Mouse (Mus musculus) midbrain, embryonic 16.5 days (tissue): ENCODE measurements around the gene Ofcc1. TPM values are rescaled to one million over a fixed set of nuclear protein-coding genes. Genes with fewer than 3 reads are reported as not detected.

ENCODE experiments used
- ATAC-seq: fragments of 200-750 bp; cut with Nextera tagmentation; 2 replicates; pipeline ENCODE4 v1.8.0; 2017; ENCODE audit warnings: moderate TSS enrichment
- H3K27ac ChIP-seq: fragments of 300-500 bp; sonication (generic); 2 replicates; pipeline ENCODE4 v1.5.1; 2014; ENCODE audit warnings: mild to moderate bottlenecking, low read length, mixed read lengths
- H3K27me3 ChIP-seq: fragments of 300-500 bp; sonication (generic); 2 replicates; pipeline ENCODE4 v1.6.1; 2014; ENCODE audit warnings: low read depth, low read length, mixed read lengths; ENCODE audit not compliant: control insufficient read depth, insufficient read depth
- H3K36me3 ChIP-seq: fragments of 300-500 bp; sonication (generic); 2 replicates; pipeline ENCODE4 v1.6.1; 2014; ENCODE audit warnings: mild to moderate bottlenecking, low read length, moderate library complexity, mixed read lengths; ENCODE audit not compliant: control insufficient read depth, insufficient read depth
- H3K4me1 ChIP-seq: fragments of 300-500 bp; sonication (generic); 2 replicates; pipeline ENCODE4 v1.6.1; 2014; ENCODE audit warnings: mild to moderate bottlenecking, low read length, mixed read lengths; ENCODE audit not compliant: control insufficient read depth, insufficient read depth
- H3K4me2 ChIP-seq: fragments of 300-500 bp; sonication (generic); 2 replicates; pipeline ENCODE4 v1.6.1; 2014; ENCODE audit warnings: mild to moderate bottlenecking, low read length, mixed read lengths
- H3K4me3 ChIP-seq: fragments of 300-500 bp; sonication (generic); 2 replicates; pipeline ENCODE4 v1.5.1; 2014; ENCODE audit warnings: low read depth, mild to moderate bottlenecking, low read length, moderate library complexity, mixed read lengths
- H3K9ac ChIP-seq: fragments of 300-500 bp; sonication (generic); 2 replicates; pipeline ENCODE4 v1.6.1; 2014; ENCODE audit warnings: low read depth, low read length, mixed read lengths
- H3K9me3 ChIP-seq: fragments of 300-500 bp; sonication (generic); replicated peaks from 2 replicates; pipeline ENCODE4 v1.6.1; 2014; ENCODE audit warnings: mild to moderate bottlenecking, low read length, mixed read lengths; ENCODE audit not compliant: control insufficient read depth, poor library complexity, severe bottlenecking
- WGBS: fragments of 180-500 bp; shearing (Covaris S2); extraction: QIAGEN DNeasy Blood & Tissue Kit; methylation state at CpG from one replicate; pipeline ENCODE4 v1.1.7; 2014; 5-methylcytosine and 5-hydroxymethylcytosine counted together
- polyA plus RNA-seq: library from polyadenylated mRNA; unstranded; fragments of >200 nt; fragmentation: Nextera tagmentation; extraction: Ambion mirVana; gene quantifications from 2 replicates; pipeline ENCODE4 v1.2.1, GENCODE M21; 2015

The Ofcc1 gene
- polyA plus RNA-seq, 1 experiment from 2014 or later = 0.06 TPM

DNA sequence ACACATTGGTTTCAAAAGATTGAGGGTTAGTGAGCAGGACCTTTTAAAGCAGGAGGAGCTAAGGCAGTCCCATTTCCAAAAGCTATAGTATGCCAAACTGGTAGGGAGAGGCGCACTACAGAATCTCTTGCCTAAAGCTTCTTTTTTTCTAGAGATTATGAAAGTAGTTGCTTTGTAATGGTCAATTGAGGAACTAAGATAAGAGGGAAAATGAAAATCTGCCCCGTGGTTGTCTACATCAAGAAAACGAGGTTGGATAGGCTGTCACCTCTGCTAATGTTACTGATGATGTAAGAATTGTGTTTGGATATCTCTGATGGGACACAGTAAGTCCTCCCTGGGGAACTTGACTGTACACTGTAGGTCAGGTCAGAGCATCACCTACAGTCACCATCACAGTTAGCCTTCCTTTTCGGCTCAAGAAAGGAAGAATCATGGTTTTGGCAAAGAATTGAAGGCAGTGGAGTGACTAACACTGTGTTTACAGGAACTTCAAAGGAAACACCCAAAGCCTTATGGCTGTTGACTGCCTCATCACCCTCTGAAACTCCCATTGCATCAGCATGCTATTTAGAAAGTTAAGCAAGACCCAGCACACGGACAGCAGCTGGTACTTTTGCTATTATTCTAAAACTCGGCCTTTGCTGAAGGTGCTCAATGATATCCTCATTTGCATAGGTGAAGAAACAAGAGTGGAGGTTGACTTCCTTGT is 40.3 kb downstream of the Ofcc1 start:
- Histone ChIP-seq H3K9ac (no peak overlapping the region), H3K27me3 (no peaks in the 10 kb centered on the region), H3K4me2 (no peak overlapping the region), H3K4me1 (no peaks in the 10 kb centered on the region), H3K4me3 (no peak overlapping the region), H3K9me3 (no peaks in the 10 kb centered on the region), H3K36me3 (no peaks in the 10 kb centered on the region), H3K27ac (no peak overlapping the region)
- 84% methylated on average over 6 of the region's 6 CpGs for WGBS
- no peak for ATAC-seq

DNA sequence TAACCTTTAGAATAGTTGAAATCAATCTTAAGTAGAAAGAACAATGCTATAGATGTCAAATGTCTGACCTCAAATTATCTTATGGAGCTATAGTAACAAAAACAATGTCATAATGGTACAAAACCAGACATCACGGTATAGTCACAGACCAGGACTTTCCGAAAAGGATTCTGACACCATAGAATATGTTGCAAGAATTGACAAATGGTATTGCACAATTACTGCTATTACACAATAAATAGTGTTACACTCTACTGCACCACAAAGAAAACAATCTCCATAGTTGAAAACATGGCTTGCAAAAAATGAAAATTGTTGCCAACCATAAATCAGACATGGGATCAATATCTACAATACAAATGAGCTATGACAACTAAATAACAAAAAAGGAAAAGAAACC is 43.5 kb downstream of the Ofcc1 start:
- ATAC-seq = no peak
- no peaks in the 10 kb centered on the region for H3K27me3 ChIP-seq
- no peak overlapping the region for H3K4me3 ChIP-seq
- WGBS = 88% methylated on average over 2 of the region's 2 CpGs
- H3K4me2 ChIP-seq = no peak overlapping the region
- no peaks in the 10 kb centered on the region for H3K36me3 ChIP-seq
- no peak overlapping the region for H3K27ac ChIP-seq
- H3K9me3 ChIP-seq = no peaks in the 10 kb centered on the region
- H3K4me1 ChIP-seq = no peaks in the 10 kb centered on the region
- H3K9ac ChIP-seq = no peak overlapping the region

GRCm38 (mm10) chr13:40315158-40315792 is 46.0 kb downstream of the Ofcc1 start:
- Histone ChIP-seq H3K36me3 (no peaks in the 10 kb centered on the region), H3K27me3 (no peaks in the 10 kb centered on the region)
- WGBS = 74% methylated on average over 4 of the region's 4 CpGs

DNA sequence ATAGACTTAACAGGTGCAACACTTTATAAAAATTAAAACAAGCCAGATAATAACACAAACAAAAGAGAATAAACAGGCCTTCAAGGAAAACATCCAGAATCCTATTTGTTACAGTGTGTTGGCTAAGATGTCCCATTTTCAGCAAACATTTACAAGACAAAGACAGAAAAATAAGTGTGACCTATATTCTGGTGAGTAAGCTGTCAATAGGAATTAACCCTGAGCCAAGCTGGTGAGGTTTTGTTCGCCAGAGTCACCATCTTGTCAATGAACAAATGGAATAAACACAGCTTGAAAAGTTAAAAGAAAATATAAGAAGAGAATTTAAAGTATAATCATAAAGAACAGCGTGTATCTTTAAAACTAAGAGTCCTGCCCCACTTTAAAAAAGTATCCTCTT is 68.4 kb downstream of the Ofcc1 start:
- ATAC-seq = no peak
- Histone ChIP-seq H3K4me3 (no peak overlapping the region), H3K4me1 (no peaks in the 10 kb centered on the region), H3K9ac (no peak overlapping the region), H3K27ac (no peak overlapping the region), H3K9me3 (no peaks in the 10 kb centered on the region), H3K36me3 (no peaks in the 10 kb centered on the region), H3K4me2 (no peak overlapping the region), H3K27me3 (no peaks in the 10 kb centered on the region)
- 67% methylated on average over 2 of the region's 2 CpGs for WGBS

More at GRCm38 (mm10) chr13:40315158-40315792, 46.0 kb downstream of the Ofcc1 start:
- Histone ChIP-seq H3K4me3 (no peak overlapping the region), H3K9me3 (no peaks in the 10 kb centered on the region), H3K4me2 (no peak overlapping the region), H3K9ac (no peak overlapping the region), H3K4me1 (no peaks in the 10 kb centered on the region), H3K27ac (no peak overlapping the region)
- no peak for ATAC-seq

- Histone ChIP-seq H3K9ac (no peak overlapping the region), H3K27ac (no peak overlapping the region), H3K4me2 (no peak overlapping the region), H3K36me3 (no peaks in the 10 kb centered on the region), H3K27me3 (no peaks in the 10 kb centered on the region), H3K4me3 (no peak overlapping the region), H3K4me1 (no peaks in the 10 kb centered on the region), H3K9me3 (no peaks in the 10 kb centered on the region)
- WGBS = 70% methylated on average over 10 of the region's 10 CpGs
- no peak for ATAC-seq
Observed at GRCm38 (mm10) chr13:40290846-40291245, 70.4 kb downstream of the Ofcc1 start.

GRCm38 (mm10) chr13:40288650-40289049 is 72.6 kb downstream of the Ofcc1 start:
- Histone ChIP-seq H3K27ac (no peak overlapping the region), H3K36me3 (no peaks in the 10 kb centered on the region), H3K27me3 (no peaks in the 10 kb centered on the region), H3K9ac (no peak overlapping the region), H3K4me2 (no peak overlapping the region), H3K9me3 (no peaks in the 10 kb centered on the region), H3K4me1 (no peaks in the 10 kb centered on the region), H3K4me3 (no peak overlapping the region)
- WGBS = 88% methylated on average over 4 of the region's 4 CpGs
- ATAC-seq = no peak

DNA sequence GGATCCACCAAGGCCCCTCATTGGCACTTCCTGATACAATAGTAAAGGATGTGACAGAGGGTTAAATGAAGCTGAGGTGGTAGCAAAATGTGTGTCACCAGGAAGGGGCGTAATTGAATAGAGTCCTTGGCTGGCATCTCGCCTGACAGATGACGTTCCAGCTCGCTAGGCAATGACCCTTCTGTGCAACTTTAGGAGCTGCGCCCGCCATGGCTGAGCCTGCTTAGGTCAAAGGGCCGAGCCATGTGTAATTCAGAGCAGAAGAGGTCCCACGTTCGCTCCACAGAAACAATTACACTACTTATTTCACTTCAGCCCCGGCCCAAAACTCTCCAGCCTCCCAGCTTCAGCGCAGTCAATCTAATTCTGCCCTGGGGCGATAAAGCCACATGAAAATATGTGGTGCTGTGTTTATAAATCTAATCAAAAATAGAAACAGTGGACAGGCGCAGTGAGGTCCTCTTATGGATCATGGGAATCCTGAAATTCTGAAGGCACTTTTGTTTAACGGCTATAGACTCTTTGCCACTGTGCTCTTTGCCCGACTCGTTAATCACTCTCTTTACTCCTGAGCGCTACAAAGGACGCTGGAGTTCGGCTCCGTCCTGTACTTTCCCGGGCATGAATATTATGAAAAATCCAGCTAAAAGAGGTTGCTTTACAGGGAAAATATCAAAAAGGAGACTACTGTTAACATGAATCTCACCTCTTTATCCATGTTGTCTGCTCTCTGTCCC is 73.8 kb downstream of the Ofcc1 start:
- Histone ChIP-seq H3K4me2 (no peak overlapping the region), H3K27me3 (no peaks in the 10 kb centered on the region), H3K4me3 (no peak overlapping the region), H3K36me3 (no peaks in the 10 kb centered on the region), H3K9ac (no peak overlapping the region), H3K4me1 (no peaks in the 10 kb centered on the region), H3K9me3 (no peaks in the 10 kb centered on the region), H3K27ac (no peak overlapping the region)
- no peak for ATAC-seq
- 62% methylated on average over 21 of the region's 21 CpGs for WGBS

DNA sequence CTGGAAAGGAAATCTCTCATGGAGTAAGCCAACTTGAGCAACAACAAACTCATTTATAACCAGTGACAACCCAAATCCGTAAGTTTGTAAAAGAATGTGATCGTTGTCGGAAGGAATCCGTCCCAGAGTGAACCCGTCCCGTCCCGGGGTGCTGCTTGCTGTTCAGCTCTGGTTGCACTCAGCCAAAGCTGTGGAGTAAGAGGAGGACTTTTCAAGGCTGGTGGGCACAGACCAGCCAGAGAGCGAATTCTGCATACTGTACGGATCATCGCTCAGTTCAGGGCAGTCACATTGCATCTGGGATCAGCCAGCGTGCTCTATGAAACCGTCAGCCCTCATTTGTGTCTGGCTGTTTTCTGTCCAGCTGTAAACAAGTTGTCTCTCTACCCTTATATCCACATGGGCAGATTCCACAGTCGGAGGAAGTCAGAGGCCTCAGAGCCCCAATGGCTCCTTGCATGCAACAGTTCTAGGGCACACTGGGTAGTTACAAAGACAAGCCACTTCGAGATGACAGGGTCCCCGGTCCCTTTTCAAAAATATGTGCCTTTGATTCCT is 75.9 kb downstream of the Ofcc1 start:
- no peak for ATAC-seq
- H3K4me3 ChIP-seq = no peak overlapping the region
- no peak overlapping the region for H3K4me2 ChIP-seq
- H3K36me3 ChIP-seq = no peaks in the 10 kb centered on the region
- H3K27me3 ChIP-seq = no peaks in the 10 kb centered on the region
- no peak overlapping the region for H3K9ac ChIP-seq
- H3K9me3 ChIP-seq = no peaks in the 10 kb centered on the region
- H3K4me1 ChIP-seq = no peaks in the 10 kb centered on the region
- WGBS = 80% methylated on average over 15 of the region's 15 CpGs
- no peak overlapping the region for H3K27ac ChIP-seq

GRCm38 (mm10) chr13:40280616-40281015 is 80.6 kb downstream of the Ofcc1 start:
- no peaks in the 10 kb centered on the region for H3K36me3 ChIP-seq

More at GRCm38 (mm10) chr13:40280616-40281015, 80.6 kb downstream of the Ofcc1 start:
- no peak overlapping the region for H3K4me2 ChIP-seq
- H3K9ac ChIP-seq = no peak overlapping the region
- H3K4me1 ChIP-seq = no peaks in the 10 kb centered on the region
- WGBS = 76% methylated on average over 5 of the region's 5 CpGs
- no peak overlapping the region for H3K4me3 ChIP-seq
- H3K27me3 ChIP-seq = no peaks in the 10 kb centered on the region
- H3K27ac ChIP-seq = no peak overlapping the region
- no peaks in the 10 kb centered on the region for H3K9me3 ChIP-seq
- no peak for ATAC-seq
